Mouse (Mus musculus) ES-E14 (cell line): ENCODE results near the gene Cerkl. TPM values are rescaled to one million over a fixed set of nuclear protein-coding genes. Genes with fewer than 3 reads are reported as not detected.

ENCODE experiments used
- DNase-seq: peaks from one replicate; pipeline ENCODE4 v3.0.0-alpha.2; 2013; ENCODE audit warnings: low read depth, low spot score
- H3K27ac ChIP-seq: 2 replicates; pipeline ENCODE4 v1.5.1; 2012; ENCODE audit warnings: low read depth, mild to moderate bottlenecking, low read length, moderate library complexity, mixed read lengths; ENCODE audit not compliant: poor library complexity, insufficient read depth, severe bottlenecking
- H3K36me3 ChIP-seq: 2 replicates; pipeline ENCODE4 v1.6.1; 2012; ENCODE audit warnings: mild to moderate bottlenecking, low read length, moderate library complexity, mixed read lengths; ENCODE audit not compliant: control insufficient read depth, poor library complexity, insufficient read depth, severe bottlenecking
- H3K4me1 ChIP-seq, 2 experiments: fragments of 150-350 bp in 1 of 2; sonication (generic) in 1 of 2; 2 replicates each; pipeline ENCODE4 v1.6.1; 2012; ENCODE audit warnings: low read length in 2 of 2, mild to moderate bottlenecking in 1 of 2, mixed read lengths in 1 of 2; ENCODE audit not compliant: control insufficient read depth in 2 of 2, insufficient read depth in 2 of 2, poor library complexity in 1 of 2
- H3K4me3 ChIP-seq, 2 experiments: fragments of 150-350 bp in 1 of 2; sonication (generic) in 1 of 2; 2 replicates each; pipeline ENCODE4 v1.5.1; 2012; ENCODE audit warnings: low read length in 2 of 2, low read depth in 1 of 2, mild to moderate bottlenecking in 1 of 2, mixed read lengths in 1 of 2; ENCODE audit not compliant: insufficient read depth in 1 of 2, poor library complexity in 1 of 2, severe bottlenecking in 1 of 2
- H3K9ac ChIP-seq: 2 replicates; pipeline ENCODE4 v1.6.1; 2012; ENCODE audit warnings: low read depth, mild to moderate bottlenecking, low read length, mixed read lengths; ENCODE audit not compliant: poor library complexity, insufficient read depth, severe bottlenecking
- H3K9me3 ChIP-seq: fragments of 150-350 bp; sonication (generic); 2 replicates; pipeline ENCODE4 v1.6.1; 2012; ENCODE audit warnings: low read depth, mild to moderate bottlenecking, low read length; ENCODE audit not compliant: control insufficient read depth, insufficient read depth
- CHD2 ChIP-seq: IDR thresholded peaks from 2 replicates; pipeline ENCODE4 v1.6.1; 2014; ENCODE audit warnings: mild to moderate bottlenecking, low read depth, low read length, inconsistent platforms
- HCFC1 ChIP-seq: IDR thresholded peaks from 2 replicates; pipeline ENCODE4 v1.6.1; 2012; ENCODE audit warnings: low read length, inconsistent platforms, borderline replicate concordance; ENCODE audit not compliant: insufficient read depth
- MAFK ChIP-seq: IDR thresholded peaks from 2 replicates; pipeline ENCODE4 v1.6.1; 2014; ENCODE audit warnings: mild to moderate bottlenecking, low read depth, low read length, inconsistent platforms; ENCODE audit not compliant: insufficient read depth
- ZC3H11A ChIP-seq: IDR thresholded peaks from 2 replicates; pipeline ENCODE4 v1.6.1; 2012; ENCODE audit warnings: low read depth, mild to moderate bottlenecking, inconsistent platforms, low read length, borderline replicate concordance
- ZNF384 ChIP-seq: IDR thresholded peaks from 2 replicates; pipeline ENCODE4 v1.6.1; 2012; ENCODE audit warnings: low read depth, low read length, inconsistent platforms
- in situ Hi-C, 2 experiments: fragments of 600-800 bp; cut with MboI; formaldehyde crosslinking; loops; one replicate each; pipeline ENCODE4 v1.15.1; 2025; ENCODE audit warnings: low sequenced_read_pairs in 2 of 2, inconsistent platforms in 1 of 2; ENCODE audit not compliant: unreplicated experiment in 2 of 2
- total RNA-seq: library from RNA; depleted of rRNA; stranded (reverse); fragments of 300-350 nt; gene quantifications from 2 replicates; pipeline ENCODE4 v1.2.3, GENCODE M21; 2012; rRNA removed

Cerkl gene
- 1.4 and 4.8 TPM in 2 replicates for total RNA-seq

GRCm38 (mm10) chr2:79456575-79457349 is at the start of gene Cerkl, which contains the start of gene Neurod1:
Gene Cerkl, minus strand, starts transcription at chr2:79456785.
Gene Neurod1, minus strand, starts transcription at chr2:79456751.
- H3K4me3 ChIP-seq: peak within 1 kb of the TSS; percentile 57 to 71
- no peak within 1 kb of the TSS for H3K27ac ChIP-seq
- H3K9me3 ChIP-seq: no peaks in the 10 kb centered on the region
- H3K4me1 ChIP-seq: peaks cover 5 to 6% of the 10 kb centered on the region in 2 experiments
- in situ Hi-C loops: no loop called here
- peak; percentile 56 for DNase-seq
- H3K9ac ChIP-seq: no peak within 1 kb of the TSS; the same call in 1 of the 2 replicates
- no peaks in the 10 kb centered on the region for H3K36me3 ChIP-seq
- no peak for TF ChIP-seq ZC3H11A

- TF ChIP-seq HCFC1 (no peak), ZNF384 (0 out of 2 replicates have a peak, but pooled peaks have one; percentile 9), MAFK (peak; percentile 92), ZC3H11A (peak; percentile 99), CHD2 (no peak)
- no peak overlapping the region for H3K27ac ChIP-seq
- H3K9ac ChIP-seq: no peak overlapping the region
- in situ Hi-C loops: loop anchor here (5.0 to 10.0 kb wide), 2 partner anchors 122 to 124 kb away; no protein-coding TSS in a partner anchor
- no peaks in the 10 kb centered on the region for H3K9me3 ChIP-seq
- DNase-seq: peak; percentile 60
- no peaks in the 10 kb centered on the region for H3K36me3 ChIP-seq
- no peak overlapping the region for H3K4me3 ChIP-seq
- peaks cover 0 to 3% of the 10 kb centered on the region in 2 experiments; a peak in 1 of 4 replicates for H3K4me1 ChIP-seq
Observed at GRCm38 (mm10) chr2:79498990-79499755, 42.6 kb upstream of the Cerkl start.

- in situ Hi-C loops: no loop called here
- Histone ChIP-seq H3K27ac (no peak overlapping the region), H3K9ac (no peak overlapping the region), H3K36me3 (no peaks in the 10 kb centered on the region), H3K9me3 (no peaks in the 10 kb centered on the region), H3K4me1 (no peaks in the 10 kb centered on the region), H3K4me3 (no peak overlapping the region)
- TF ChIP-seq ZC3H11A (no peak), ZNF384 (no peak), CHD2 (no peak), MAFK (no peak), HCFC1 (no peak)
- DNase-seq: no peak
Observed at GRCm38 (mm10) chr2:79485127-79485526, 28.5 kb upstream of the Cerkl start.

- Histone ChIP-seq H3K4me1 (no peaks in the 10 kb centered on the region), H3K27ac (no peak overlapping the region), H3K9ac (no peak overlapping the region), H3K4me3 (no peak overlapping the region), H3K9me3 (no peaks in the 10 kb centered on the region), H3K36me3 (no peaks in the 10 kb centered on the region)
- no peak for TF ChIP-seq CHD2
- TF ChIP-seq ZC3H11A: no peak
- TF ChIP-seq ZNF384: no peak
- no peak for TF ChIP-seq MAFK
- in situ Hi-C loops: no loop called here
- no peak for DNase-seq
Observed at GRCm38 (mm10) chr2:79482511-79482910, 25.9 kb upstream of the Cerkl start.
